Mouse (Mus musculus) MEL (cell line): ENCODE results near the gene Zfp689.

Experiments
- MAFK ChIP-seq: IDR thresholded peaks from 2 replicates; pipeline ENCODE4 v1.6.1; 2011; ENCODE audit warnings: low read depth, mild to moderate bottlenecking, low read length, improper control_type of control experiment, borderline replicate concordance
- ZC3H11A ChIP-seq: IDR thresholded peaks from 2 replicates; pipeline ENCODE4 v1.6.1; 2012; ENCODE audit warnings: low read depth, mild to moderate bottlenecking, inconsistent platforms, low read length, improper control_type of control experiment

GRCm38 (mm10) chr7:127470011-127470715, 21.2 kb upstream of the Zfp689 start:
- TF ChIP-seq MAFK (no peak), ZC3H11A (no peak)
